Mouse (Mus musculus) olfactory bulb, adult 2 months (tissue): ENCODE measurements at regions not wholly inside any gene's neighbourhood (a gene's known extent, or its start where the extent isn't known, plus 50 kb on each side); places are given as distances from the start of the nearest gene placed in this dataset.

Experiments
- CTCF ChIP-seq: fragments of 200-500 bp; IDR thresholded peaks from 2 replicates; pipeline ENCODE4 v1.5.1; 2012; ENCODE audit warnings: low read depth, mild to moderate bottlenecking, low read length, moderate library complexity; ENCODE audit not compliant: insufficient read depth
- POLR2A ChIP-seq: fragments of 200-500 bp; IDR thresholded peaks from 2 replicates; pipeline ENCODE4 v1.6.1; 2012; ENCODE audit warnings: mild to moderate bottlenecking, low read depth, low read length, moderate library complexity; ENCODE audit not compliant: insufficient read depth

DNA sequence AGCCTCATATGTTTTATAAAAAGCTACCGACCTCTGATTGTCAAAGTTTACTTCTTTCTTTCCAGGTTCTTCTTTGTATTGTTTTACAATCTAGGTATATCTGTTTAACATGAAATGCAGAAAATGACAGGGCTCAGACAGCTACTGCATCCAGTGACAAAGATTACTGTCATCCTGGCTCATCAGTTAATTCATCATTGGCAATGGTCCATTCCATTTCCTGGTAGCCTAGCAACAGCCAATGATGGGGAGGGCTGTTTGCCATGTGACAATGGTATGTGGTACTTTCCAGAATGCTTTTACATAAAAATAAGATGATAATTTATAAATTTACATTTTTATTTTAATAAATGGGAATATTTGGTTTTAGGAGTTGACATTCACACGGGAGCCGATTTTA is 630.9 kb downstream of the Bcl11a start:
- no peak for TF ChIP-seq POLR2A
- no peak for TF ChIP-seq CTCF
